Comparison of ENCODE assay signal across 19 mouse cellular contexts in the genomic region with DNA sequence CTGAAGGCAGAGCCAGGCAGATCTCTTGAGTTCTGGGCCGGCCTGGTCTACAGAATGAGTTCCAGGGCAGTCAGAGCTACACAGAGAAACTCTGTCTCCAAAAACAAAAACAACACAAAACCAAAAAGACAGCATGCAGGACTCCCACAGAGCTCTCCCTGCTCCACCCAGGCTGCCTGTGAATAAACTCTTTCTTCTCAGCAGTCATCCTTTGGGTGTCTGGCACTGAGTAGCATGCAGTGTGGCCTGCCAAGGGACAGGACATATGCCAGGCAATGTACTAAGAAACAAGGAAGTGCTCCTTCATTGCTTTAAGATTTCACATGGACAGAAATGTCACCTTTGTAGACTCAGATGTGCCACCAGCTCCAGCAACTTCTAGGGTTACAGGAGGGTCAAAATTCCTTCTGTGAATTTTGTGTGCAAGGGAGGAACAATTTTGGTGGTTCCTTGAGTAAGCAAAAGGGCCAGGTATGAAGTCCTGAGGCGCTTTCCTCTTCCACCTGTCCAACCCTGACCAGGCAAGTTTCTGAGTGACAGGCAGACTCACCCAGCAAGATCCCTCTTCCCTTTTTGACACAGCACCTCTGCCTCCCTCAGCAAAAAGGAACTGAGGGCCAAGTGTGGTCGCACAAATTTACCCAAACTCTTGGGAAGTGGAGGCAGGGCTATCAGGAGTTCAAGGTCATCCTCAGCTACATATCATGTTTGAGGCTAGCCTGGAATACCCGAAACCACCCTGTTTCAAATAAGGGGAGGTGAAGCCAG. TPM values are rescaled to one million over a fixed set of nuclear protein-coding genes. Genes with fewer than 3 reads are reported as not detected.
DNase-seq lines count a peak whose midpoint lies in the region; ATAC-seq and TF ChIP-seq lines count a peak whose summit lies in the region.
"Had no signal": no experiment of that assay in that cellular context is flagged by ENCODE, and none has a peak within 500 bp of the region (broad histone marks: within the 10 kb centered on the region; RNA-seq: fewer than 3 reads in every experiment).

No protein-coding gene starts in this region.

- H3K4me1 ChIP-seq in liver, embryonic 13.5 days (replicated peaks), result peaks cover 31% of the 10 kb centered on the region
- H3K4me1 ChIP-seq in bone marrow macrophage, adult 2 months (ENCODE audit: control insufficient read depth, insufficient read depth, low read length), result peaks cover 36% of the 10 kb centered on the region
- H3K4me1 ChIP-seq: embryonic facial prominence, embryonic 12.5 days; forebrain, embryonic 10.5 days; limb, embryonic 12.5 days; lung, embryonic 15.5 days; neural tube, embryonic 12.5 days had no signal

- TF ChIP-seq CTCF in bone marrow macrophage, adult 2 months (IDR thresholded peaks at IDR 0.05; ENCODE audit: low read depth, low read length), result no peak

- no peak for TF ChIP-seq POLR2A in bone marrow macrophage, adult 2 months (IDR thresholded peaks at IDR 0.05; ENCODE audit: borderline replicate concordance, low read depth, low read length)

- 64% methylated on average over 4 of the region's 4 CpGs for WGBS in liver, embryonic 13.5 days (ENCODE audit: insufficient replicate concordance)

- ATAC-seq in liver, embryonic 13.5 days (ENCODE audit: low read depth), result no peak
- no peak for ATAC-seq in CD4-positive, CD25-positive, alpha-beta regulatory T cell, adult 4 months
- ATAC-seq: inflammation-experienced regulatory T-cells, adult 6 months had no signal

- no peak overlapping the region for H3K4me3 ChIP-seq in liver, embryonic 13.5 days (replicated peaks)
- H3K4me3 ChIP-seq in bone marrow macrophage, adult 2 months (ENCODE audit: insufficient read depth, low read length), result no peak overlapping the region
- H3K4me3 ChIP-seq: embryonic facial prominence, embryonic 12.5 days; forebrain, embryonic 10.5 days; limb, embryonic 12.5 days; lung, embryonic 15.5 days; neural tube, embryonic 12.5 days had no signal

- no peak overlapping the region for H3K9ac ChIP-seq in liver, embryonic 13.5 days
- H3K9ac ChIP-seq: embryonic facial prominence, embryonic 12.5 days; limb, embryonic 12.5 days; lung, embryonic 15.5 days; neural tube, embryonic 12.5 days had no signal

- no peaks in the 10 kb centered on the region for H3K9me3 ChIP-seq in liver, embryonic 13.5 days (replicated peaks)
- H3K9me3 ChIP-seq: embryonic facial prominence, embryonic 12.5 days; forebrain, embryonic 10.5 days; limb, embryonic 12.5 days; lung, embryonic 15.5 days; neural tube, embryonic 12.5 days had no signal

- H3K27me3 ChIP-seq in liver, embryonic 13.5 days, result no peaks in the 10 kb centered on the region
- H3K27me3 ChIP-seq: limb, embryonic 12.5 days; lung, embryonic 15.5 days; neural tube, embryonic 12.5 days had no signal

- H3K27ac ChIP-seq in liver, embryonic 13.5 days, result peak overlapping the region; percentile 23; the same call in 1 of the 2 replicates
- H3K27ac ChIP-seq in bone marrow macrophage, adult 2 months (ENCODE audit: insufficient read depth, low read depth, low read length), result 0 out of 2 replicates have a peak overlapping the region, but pooled peaks have one; percentile 11
- H3K27ac ChIP-seq: embryonic facial prominence, embryonic 12.5 days; forebrain, embryonic 10.5 days; kidney, postnatal 0 days; limb, embryonic 12.5 days; lung, embryonic 15.5 days; neural tube, embryonic 12.5 days had no signal

- no peaks in the 10 kb centered on the region for H3K36me3 ChIP-seq in liver, embryonic 13.5 days
- H3K36me3 ChIP-seq: embryonic facial prominence, embryonic 12.5 days; forebrain, embryonic 10.5 days; limb, embryonic 12.5 days; lung, embryonic 15.5 days; neural tube, embryonic 12.5 days had no signal

- no peak overlapping the region for H3K4me2 ChIP-seq in liver, embryonic 13.5 days
- H3K4me2 ChIP-seq: embryonic facial prominence, embryonic 12.5 days; limb, embryonic 12.5 days; lung, embryonic 15.5 days; neural tube, embryonic 12.5 days had no signal

- DNase-seq in liver, embryonic 13.5 days, result no peak
- DNase-seq in liver, result no peak
- DNase-seq in gonadal fat pad, adult 2 months (ENCODE audit: low read depth), result peak; percentile 91
- DNase-seq in urinary bladder, postnatal 14 days (ENCODE audit: low spot score), result no peak
- no peak for DNase-seq in urinary bladder, adult 2 months (ENCODE audit: low spot score)
- DNase-seq: adrenal gland, adult 8-10 months; cerebellum, postnatal 36 days; gastrocnemius, postnatal 25 days; right cerebral cortex, postnatal 4 days; thymus, adult 18-20 months had no signal

RNA-seq across cellular contexts. Expression of a gene that starts 10.7 kb away (rescaled TPM):
- 518 and 542 TPM in 2 replicates for polyA plus RNA-seq in liver, embryonic 13.5 days (2015; fragmentation: Nextera tagmentation; extraction: Ambion mirVana)
- 422 and 438 TPM in 2 replicates for polyA plus RNA-seq in bone marrow macrophage, adult 2 months (2012; ENCODE audit: insufficient read depth, insufficient read length, missing spikeins)
- 324 and 438 TPM in 2 replicates for polyA plus RNA-seq in gonadal fat pad, adult 2 months (2012; rRNA removed)
- 100 to 1,000 TPM; 309 to 337 TPM for polyA plus RNA-seq in CD4-positive, CD25-positive, alpha-beta regulatory T cell, adult 4 months (2017; shearing (Covaris generic))
- polyA plus RNA-seq in urinary bladder, adult 2 months (2012; rRNA removed), result 269 and 320 TPM in 2 replicates

RNA-seq across cellular contexts. Expression of a gene that starts 32.7 kb away (rescaled TPM):
- 18.1 and 18.3 TPM in 2 replicates for polyA plus RNA-seq in liver, embryonic 13.5 days (2015; fragmentation: Nextera tagmentation; extraction: Ambion mirVana)
- 45.8 and 50.5 TPM in 2 replicates for polyA plus RNA-seq in bone marrow macrophage, adult 2 months (2012; ENCODE audit: insufficient read depth, insufficient read length, missing spikeins)
- polyA plus RNA-seq in gonadal fat pad, adult 2 months (2012; rRNA removed), result 103 and 109 TPM in 2 replicates
- 100 to 1,000 TPM; 106 to 109 TPM for polyA plus RNA-seq in CD4-positive, CD25-positive, alpha-beta regulatory T cell, adult 4 months (2017; shearing (Covaris generic))
- polyA plus RNA-seq in urinary bladder, adult 2 months (2012; rRNA removed), result 48.3 and 59.2 TPM in 2 replicates

RNA-seq across cellular contexts. Expression of a gene that starts 42.6 kb away (rescaled TPM):
- polyA plus RNA-seq in liver, embryonic 13.5 days (2015; fragmentation: Nextera tagmentation; extraction: Ambion mirVana), result 5.1 and 6.6 TPM in 2 replicates
- polyA plus RNA-seq in bone marrow macrophage, adult 2 months (2012; ENCODE audit: insufficient read depth, insufficient read length, missing spikeins), result not detected in 2 replicates
- 21.5 and 22.3 TPM in 2 replicates for polyA plus RNA-seq in gonadal fat pad, adult 2 months (2012; rRNA removed)
- not detected for polyA plus RNA-seq in CD4-positive, CD25-positive, alpha-beta regulatory T cell, adult 4 months (2017; shearing (Covaris generic))
- 79.7 and 109 TPM in 2 replicates for polyA plus RNA-seq in urinary bladder, adult 2 months (2012; rRNA removed)
- polyA plus RNA-seq: inflammation-experienced regulatory T-cells, adult 6 months had no signal

RNA-seq across cellular contexts. Expression of a gene that starts 48.0 kb away (rescaled TPM):
- polyA plus RNA-seq in liver, embryonic 13.5 days (2015; fragmentation: Nextera tagmentation; extraction: Ambion mirVana), result 0.10 and 0.14 TPM in 2 replicates
- not detected in 2 replicates for polyA plus RNA-seq in bone marrow macrophage, adult 2 months (2012; ENCODE audit: insufficient read depth, insufficient read length, missing spikeins)
- 0.36 and 0.53 TPM in 2 replicates for polyA plus RNA-seq in gonadal fat pad, adult 2 months (2012; rRNA removed)
- not detected for polyA plus RNA-seq in CD4-positive, CD25-positive, alpha-beta regulatory T cell, adult 4 months (2017; shearing (Covaris generic))
- polyA plus RNA-seq in urinary bladder, adult 2 months (2012; rRNA removed), result 1.3 and 3.4 TPM in 2 replicates

RNA-seq across cellular contexts. Expression of a gene that starts 53.7 kb away (rescaled TPM):
- polyA plus RNA-seq in liver, embryonic 13.5 days (2015; fragmentation: Nextera tagmentation; extraction: Ambion mirVana), result 18.2 and 19.6 TPM in 2 replicates
- 29.8 and 37.8 TPM in 2 replicates for polyA plus RNA-seq in bone marrow macrophage, adult 2 months (2012; ENCODE audit: insufficient read depth, insufficient read length, missing spikeins)
- 48.1 and 48.9 TPM in 2 replicates for polyA plus RNA-seq in gonadal fat pad, adult 2 months (2012; rRNA removed)
- 10 to 100 TPM; 28.5 to 52.5 TPM for polyA plus RNA-seq in CD4-positive, CD25-positive, alpha-beta regulatory T cell, adult 4 months (2017; shearing (Covaris generic))
- 34.1 and 42.5 TPM in 2 replicates for polyA plus RNA-seq in urinary bladder, adult 2 months (2012; rRNA removed)
